ENCODE assay signal across 18 mouse cellular contexts in the genomic region with DNA sequence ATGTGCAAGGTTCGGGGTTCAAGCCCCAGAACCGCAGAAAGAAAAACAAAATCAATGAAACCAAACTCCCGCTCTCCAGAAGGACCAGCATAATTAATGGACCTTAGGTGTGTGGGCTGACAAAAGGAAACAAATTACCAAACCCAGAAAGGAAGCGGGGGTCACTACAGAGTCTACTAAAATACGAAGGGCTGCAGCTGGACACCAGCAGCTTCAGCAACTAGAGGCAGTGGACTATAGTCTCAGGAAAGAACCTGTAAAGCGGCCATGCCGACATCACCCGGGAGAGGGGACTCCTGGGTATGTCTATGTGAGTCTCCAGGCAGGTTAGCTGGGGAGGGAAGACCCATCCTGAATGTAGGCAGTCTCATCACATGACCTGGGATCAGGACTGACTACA.
"Had no signal": no experiment of that assay in that cellular context is flagged by ENCODE, and none has a peak within 500 bp of the region (broad histone marks: within the 10 kb centered on the region; RNA-seq: fewer than 3 reads in every experiment).

No protein-coding gene starts in this region.

- H3K4me2 ChIP-seq: liver, embryonic 15.5 days; lung, embryonic 15.5 days; midbrain, embryonic 12.5 days; neural tube, embryonic 12.5 days; stomach, embryonic 15.5 days had no signal

- H3K9me3 ChIP-seq: liver, embryonic 15.5 days; lung, embryonic 15.5 days; midbrain, embryonic 12.5 days; neural tube, embryonic 12.5 days; stomach, embryonic 15.5 days had no signal

- H3K27ac ChIP-seq: liver, embryonic 15.5 days; lung, embryonic 15.5 days; macrophage; midbrain, embryonic 12.5 days; neural tube, embryonic 12.5 days; stomach, embryonic 15.5 days; stomach, postnatal 0 days had no signal

- H3K27me3 ChIP-seq: liver, embryonic 15.5 days; lung, embryonic 15.5 days; midbrain, embryonic 12.5 days; neural tube, embryonic 12.5 days; stomach, embryonic 15.5 days had no signal

- H3K36me3 ChIP-seq: liver, embryonic 15.5 days; lung, embryonic 15.5 days; midbrain, embryonic 12.5 days; neural tube, embryonic 12.5 days; stomach, embryonic 15.5 days had no signal

- H3K9ac ChIP-seq: liver, embryonic 15.5 days; liver, postnatal 0 days; lung, embryonic 15.5 days; midbrain, embryonic 12.5 days; neural tube, embryonic 12.5 days; stomach, embryonic 15.5 days had no signal

- ATAC-seq: liver, postnatal 0 days; lung, postnatal 0 days had no signal

- DNase-seq: liver, postnatal 0 days; lung, adult 2 months; lung, postnatal 14 days; lung, postnatal 36 days; midbrain, embryonic 14.5 days; right cerebral cortex, postnatal 14 days; thymus, adult 2 months; thymus, postnatal 25 days; thymus, postnatal 4 days had no signal

- H3K4me3 ChIP-seq: liver, embryonic 15.5 days; lung, embryonic 15.5 days; megakaryocyte, embryonic 14.5 days; midbrain, embryonic 12.5 days; neural tube, embryonic 12.5 days; stomach, embryonic 15.5 days had no signal

- H3K4me1 ChIP-seq: liver, embryonic 15.5 days; lung, embryonic 15.5 days; megakaryocyte, embryonic 14.5 days; midbrain, embryonic 12.5 days; neural tube, embryonic 12.5 days; stomach, embryonic 15.5 days had no signal
